Mouse (Mus musculus) embryonic fibroblast, embryonic 13.5 days (primary cell): ENCODE results near the gene Ddx42.
"Not testable (repeated sequence)": the region's sequence is repeated elsewhere in the genome, so short reads cannot be mapped to it uniquely, and the experiment has no call there.

Experiments
- CTCF ChIP-seq: IDR thresholded peaks from 2 replicates; pipeline ENCODE4 v1.5.1; 2011; ENCODE audit warnings: mild to moderate bottlenecking, control low read depth, low read length, moderate library complexity, borderline replicate concordance; ENCODE audit not compliant: insufficient read depth
- POLR2A ChIP-seq: IDR thresholded peaks from 2 replicates; pipeline ENCODE4 v1.6.1; 2011; ENCODE audit warnings: low read depth, mild to moderate bottlenecking, control low read depth, low read length, moderate library complexity

DNA sequence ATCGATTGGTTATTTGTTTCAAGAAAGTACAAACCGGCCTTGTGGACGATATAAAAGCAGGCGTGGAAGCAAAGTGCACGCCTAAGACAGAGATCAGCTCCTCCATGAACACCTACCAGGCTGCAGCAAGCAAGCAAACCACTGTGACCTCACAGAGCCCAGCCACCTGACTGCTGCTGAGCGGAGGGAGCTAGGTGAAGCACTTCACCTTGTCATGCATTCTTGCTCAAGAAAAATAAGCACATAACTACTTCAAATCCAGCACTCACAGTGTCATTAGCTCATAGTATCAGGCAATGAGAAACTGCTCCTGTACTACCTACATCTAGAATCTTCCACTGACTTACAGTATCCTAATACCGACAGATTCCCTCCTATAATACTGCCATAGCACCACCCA, 16.7 kb upstream of the Ddx42 start:
- TF ChIP-seq CTCF, POLR2A: not testable (repeated sequence)
